Mouse (Mus musculus) C3H10T1/2 (cell line): ENCODE results near the gene Ivns1abp. TPM values are rescaled to one million over a fixed set of nuclear protein-coding genes. Genes with fewer than 3 reads are reported as not detected.

Experiments
- polyA plus RNA-seq, 2 experiments: library from polyadenylated mRNA; unstranded; fragments of >200 nt; fragmentation: generic; extraction: Trizol; gene quantifications; one replicate each; pipeline ENCODE4 v1.2.1; 2012; ENCODE audit warnings: missing spikeins in 2 of 2

The Ivns1abp gene
- polyA plus RNA-seq: 1 to 10 TPM; 1.3 to 4.0 TPM

DNA sequence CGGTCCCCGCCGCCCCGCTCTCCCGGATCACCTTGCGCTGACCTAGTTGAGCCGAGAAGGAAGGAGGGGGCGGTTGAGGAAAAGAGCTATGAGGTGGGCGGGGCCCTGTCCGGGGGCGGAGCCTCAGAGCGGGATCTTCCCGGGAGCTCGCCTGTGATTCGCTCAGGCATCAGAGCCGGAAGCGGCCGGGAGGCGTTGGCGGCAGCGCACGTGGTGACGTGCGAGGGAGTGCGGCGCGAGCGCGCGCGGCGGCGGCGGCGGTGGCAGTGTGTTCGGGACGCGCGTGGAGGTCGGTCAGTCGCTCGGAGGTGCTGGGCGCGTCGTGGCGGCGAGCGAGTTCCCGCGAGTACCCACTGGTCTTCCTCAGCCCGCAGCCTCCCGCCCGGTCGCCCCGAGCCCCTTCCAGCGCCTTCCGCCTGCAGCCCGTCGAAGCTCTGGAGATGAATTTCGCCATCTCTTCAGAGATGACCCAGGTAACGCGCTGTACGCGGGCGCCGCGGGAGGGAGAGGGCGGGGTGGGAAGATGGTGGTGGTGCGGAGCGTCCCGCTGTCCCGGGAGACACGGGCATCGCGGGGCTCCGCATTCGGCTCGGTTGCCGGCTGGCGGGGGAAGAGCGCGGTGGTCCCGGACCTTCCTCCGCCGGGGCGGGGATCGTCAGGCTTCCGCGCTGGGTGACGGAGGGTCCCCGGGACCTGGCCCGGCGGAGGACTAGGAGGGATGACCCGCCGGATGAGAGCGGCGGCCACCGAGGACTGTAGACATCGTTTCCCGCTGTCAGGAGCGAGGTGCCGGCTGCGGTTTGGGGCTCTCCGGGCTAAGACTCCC, at the start of gene Ivns1abp:
Ivns1abp (plus strand) TSS at position 195 of the 826 bp plus-strand sequence.

Other genes with a start within 250 kb of the Ivns1abp start
- gene Gm47985, start 161.9 kb upstream of the Ivns1abp start, polyA plus RNA-seq: not detected
- gene Gm8947, start 152.1 kb upstream of the Ivns1abp start, polyA plus RNA-seq: not detected
- under 1 TPM in 1 of 2 experiments, not detected in 1; 0.05 TPM for gene Gm47995, start 146.0 kb upstream of the Ivns1abp start, polyA plus RNA-seq
- not detected for gene 3110040M04Rik, start 140.4 kb upstream of the Ivns1abp start, polyA plus RNA-seq
- not detected for gene Gm47996, start 134.3 kb upstream of the Ivns1abp start, polyA plus RNA-seq
- 1 to 10 TPM in 1 of 2 experiments, under 1 TPM in 1; 0.21 to 2.4 TPM for gene Swt1, start 84.0 kb downstream of the Ivns1abp start, polyA plus RNA-seq
- gene Trmt1l, start 84.1 kb downstream of the Ivns1abp start, polyA plus RNA-seq: 10 to 100 TPM in 1 of 2 experiments, 1 to 10 TPM in 1; 2.0 to 15.3 TPM
- gene Rnf2, start 156.5 kb downstream of the Ivns1abp start, polyA plus RNA-seq: 1 to 10 TPM in 1 of 2 experiments, under 1 TPM in 1; 0.78 to 9.7 TPM
- gene Fam129a, start 226.7 kb downstream of the Ivns1abp start, polyA plus RNA-seq: under 1 TPM; 0.07 to 0.25 TPM